Mouse (Mus musculus) granulocyte monocyte progenitor cell, adult 5-6 weeks (primary cell): Measurements from ENCODE around the gene Ebf3. TPM values are rescaled to one million over a fixed set of nuclear protein-coding genes. Genes with fewer than 3 reads are reported as not detected.

Source experiments
- ATAC-seq: replicated peaks from 2 replicates; pipeline ENCODE4 v1.8.0; 2016; ENCODE audit warnings: mild to moderate bottlenecking, moderate TSS enrichment, inconsistent platforms; ENCODE audit not compliant: poor library complexity, severe bottlenecking
- total RNA-seq, 2 experiments: library from RNA; stranded (forward) in 1 of 2; stranded (reverse) in 1 of 2; fragments of 200-712, 200-1000 nt in 1 of 2; fragments of >200 nt in 1 of 2; fragmentation: Nextera tagmentation in 1 of 2; gene quantifications; 2 replicates each; pipeline ENCODE4 v1.2.3; 2014 to 2017

Ebf3 gene
- total RNA-seq, 2 experiments from 2014 or later = 0.56 TPM; not detected in 1

GRCm38 (mm10) chr7:137211332-137211731 lies 102.9 kb downstream of the Ebf3 start:
- no peak for ATAC-seq

- no peak for ATAC-seq
Observed at GRCm38 (mm10) chr7:137209688-137210345, 104.4 kb downstream of the Ebf3 start.

- ATAC-seq = no peak
Observed at GRCm38 (mm10) chr7:137208556-137208955, 105.7 kb downstream of the Ebf3 start.

GRCm38 (mm10) chr7:137206770-137207285 lies 107.4 kb downstream of the Ebf3 start:
- ATAC-seq = no peak

GRCm38 (mm10) chr7:137199533-137199932 lies 114.7 kb downstream of the Ebf3 start:
- ATAC-seq = no peak

GRCm38 (mm10) chr7:137198921-137199320 lies 115.3 kb downstream of the Ebf3 start:
- ATAC-seq = no peak

- ATAC-seq = no peak
Observed at GRCm38 (mm10) chr7:137197118-137198030, 116.9 kb downstream of the Ebf3 start.

- no peak for ATAC-seq
Observed at GRCm38 (mm10) chr7:137196536-137196935, 117.7 kb downstream of the Ebf3 start.

- no peak for ATAC-seq
Observed at GRCm38 (mm10) chr7:137192776-137193278, 121.4 kb downstream of the Ebf3 start.

- ATAC-seq = no peak
Observed at GRCm38 (mm10) chr7:137191889-137192288, 122.4 kb downstream of the Ebf3 start.

- ATAC-seq = no peak
Observed at GRCm38 (mm10) chr7:137172278-137172677, 142.0 kb downstream of the Ebf3 start.

- no peak for ATAC-seq
Observed at GRCm38 (mm10) chr7:137159086-137159485, 155.2 kb downstream of the Ebf3 start.

- no peak for ATAC-seq
Observed at GRCm38 (mm10) chr7:137154623-137155022, 159.6 kb downstream of the Ebf3 start.

GRCm38 (mm10) chr7:137151854-137152253 lies 162.4 kb downstream of the Ebf3 start:
- ATAC-seq = no peak

- no peak for ATAC-seq
Observed at GRCm38 (mm10) chr7:137147101-137147500, 167.1 kb downstream of the Ebf3 start.

Other genes with a start within 250 kb of the Ebf3 start
- 8.6 and 11.3 TPM in 2 replicates for gene 9430038I01Rik, start 96.3 kb upstream of the Ebf3 start, total RNA-seq (2014; fragmentation: Nextera tagmentation)
- gene 9430038I01Rik, start 96.3 kb upstream of the Ebf3 start, total RNA-seq (2017) = 15.9 and 16.2 TPM in 2 replicates
- gene Glrx3, start 123.2 kb upstream of the Ebf3 start, total RNA-seq (2014; fragmentation: Nextera tagmentation) = 116 and 124 TPM in 2 replicates
- gene Glrx3, start 123.2 kb upstream of the Ebf3 start, total RNA-seq (2017) = 181 and 185 TPM in 2 replicates